Mouse (Mus musculus) neural tube, embryonic 13.5 days (tissue): Measurements from ENCODE around the gene Znhit2. TPM values are rescaled to one million over a fixed set of nuclear protein-coding genes. Genes with fewer than 3 reads are reported as not detected.
"Not testable (repeated sequence)": the region's sequence is repeated elsewhere in the genome, so short reads cannot be mapped to it uniquely, and the experiment has no call there.

Experiments used
- ATAC-seq: fragments of 200-750 bp; cut with Nextera tagmentation; 2 replicates; pipeline ENCODE4 v1.8.0; 2017; ENCODE audit warnings: low read depth, mild to moderate bottlenecking, moderate TSS enrichment, moderate library complexity
- H3K27ac ChIP-seq: fragments of 300-500 bp; sonication (generic); replicated peaks from 2 replicates; pipeline ENCODE4 v1.5.1; 2015; ENCODE audit warnings: moderate library complexity, mild to moderate bottlenecking, inconsistent platforms
- H3K27me3 ChIP-seq: fragments of 300-500 bp; sonication (generic); 2 replicates; pipeline ENCODE4 v1.6.1; 2015; ENCODE audit warnings: mild to moderate bottlenecking, inconsistent platforms
- H3K36me3 ChIP-seq: fragments of 300-500 bp; sonication (generic); 2 replicates; pipeline ENCODE4 v1.6.1; 2015; ENCODE audit warnings: mild to moderate bottlenecking, inconsistent platforms
- H3K4me1 ChIP-seq: fragments of 300-500 bp; sonication (generic); replicated peaks from 2 replicates; pipeline ENCODE4 v1.6.1; 2015; ENCODE audit warnings: inconsistent platforms
- H3K4me2 ChIP-seq: fragments of 300-500 bp; sonication (generic); 2 replicates; pipeline ENCODE4 v1.6.1; 2015; ENCODE audit warnings: inconsistent platforms, mild to moderate bottlenecking, moderate library complexity
- H3K4me3 ChIP-seq: fragments of 300-500 bp; sonication (generic); 2 replicates; pipeline ENCODE4 v1.5.1; 2015; ENCODE audit warnings: mild to moderate bottlenecking, inconsistent platforms
- H3K9ac ChIP-seq: fragments of 300-500 bp; sonication (generic); 2 replicates; pipeline ENCODE4 v1.6.1; 2015; ENCODE audit warnings: moderate library complexity, mild to moderate bottlenecking, inconsistent platforms
- H3K9me3 ChIP-seq: fragments of 300-500 bp; sonication (generic); 2 replicates; pipeline ENCODE4 v1.6.1; 2016; ENCODE audit warnings: inconsistent platforms
- WGBS: fragments of 180-500 bp; shearing (Covaris S2); methylation state at CpG from one replicate; pipeline ENCODE4 v1.1.7; 2015; 5-methylcytosine and 5-hydroxymethylcytosine counted together
- polyA plus RNA-seq: library from polyadenylated mRNA; unstranded; fragments of >200 nt; fragmentation: Nextera tagmentation; extraction: Ambion mirVana; gene quantifications from 2 replicates; pipeline ENCODE4 v1.2.1, GENCODE M21; 2015

Gene Znhit2
- polyA plus RNA-seq, 1 experiment from 2014 or later = 28.1 TPM

DNA sequence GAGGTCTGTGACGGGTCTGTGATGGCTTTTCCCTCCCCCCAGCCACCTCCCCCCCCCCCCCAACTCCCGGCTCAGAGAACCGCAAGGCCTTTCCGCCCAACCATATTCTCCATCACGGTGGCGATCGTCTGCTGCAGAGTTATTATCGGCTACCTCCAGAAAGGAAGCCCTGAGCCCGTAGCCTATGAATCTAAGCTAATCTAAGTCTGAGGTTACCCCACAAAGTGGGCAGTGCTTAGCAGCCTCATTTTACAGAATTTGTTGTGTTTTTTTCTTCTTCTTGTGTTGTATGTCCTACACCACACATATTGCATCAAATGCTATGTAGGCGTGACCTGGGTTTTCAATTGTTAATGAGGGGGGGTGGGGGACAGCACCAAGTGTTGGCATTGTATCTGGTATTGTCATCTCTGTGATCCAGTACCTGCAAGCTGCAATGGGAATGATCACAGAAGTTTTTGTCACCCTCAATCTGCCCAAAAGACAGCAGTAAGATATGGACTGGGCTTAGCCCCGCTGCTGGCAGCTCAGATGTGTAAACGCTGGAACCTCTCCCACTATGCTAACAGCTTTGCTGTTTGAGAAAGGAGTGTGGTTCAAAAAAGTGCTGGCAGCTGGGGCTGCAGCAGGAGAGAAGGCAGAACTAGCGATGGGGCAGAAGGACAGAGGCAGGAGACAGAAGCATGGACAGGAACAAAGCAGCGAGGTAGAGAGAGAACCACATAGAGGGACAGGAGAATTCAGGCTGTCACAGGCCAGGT, 30.3 kb upstream of the Znhit2 start:
- 79% methylated on average over 14 of the region's 14 CpGs for WGBS
- no peak overlapping the region for H3K27ac ChIP-seq
- ATAC-seq = no peak

DNA sequence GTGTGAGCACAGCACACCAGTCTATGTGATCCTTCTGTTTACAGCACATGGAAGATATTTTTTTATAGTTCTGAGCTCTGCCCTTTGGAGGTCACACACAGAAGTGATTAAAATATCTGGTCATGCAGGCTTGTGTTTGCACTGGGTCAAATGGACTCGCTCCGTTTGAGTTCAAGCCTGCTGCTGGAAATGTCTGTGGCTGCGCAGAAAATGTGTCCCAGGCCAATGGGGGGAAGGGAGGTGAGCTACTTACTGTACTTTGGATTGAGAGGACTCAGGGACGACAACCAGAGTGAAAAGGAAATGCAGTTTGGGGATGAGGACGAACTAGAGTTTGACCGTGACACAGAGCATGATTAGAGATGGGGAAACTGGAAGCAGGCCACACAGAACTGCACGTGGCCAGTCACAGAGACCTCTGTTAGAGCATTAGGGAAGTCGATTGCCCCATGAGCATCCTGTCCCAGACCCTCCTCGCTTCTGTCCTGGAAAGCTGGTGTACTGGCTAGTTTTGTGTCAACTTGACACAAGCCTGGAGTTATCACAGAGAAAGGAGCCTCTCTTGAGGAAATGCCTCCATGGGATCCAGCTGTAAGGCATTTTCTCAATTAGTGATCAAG, 24.9 kb upstream of the Znhit2 start:
- no peaks in the 10 kb centered on the region for H3K27me3 ChIP-seq
- no peaks in the 10 kb centered on the region for H3K36me3 ChIP-seq
- no peak overlapping the region for H3K4me3 ChIP-seq
- no peak overlapping the region for H3K9ac ChIP-seq
- H3K27ac ChIP-seq = no peak overlapping the region
- WGBS = 82% methylated on average over 9 of the region's 9 CpGs
- H3K9me3 ChIP-seq = no peaks in the 10 kb centered on the region
- ATAC-seq = no peak
- no peak overlapping the region for H3K4me2 ChIP-seq
- H3K4me1 ChIP-seq = no peaks in the 10 kb centered on the region

More for the DNA sequence above, 30.3 kb upstream of the Znhit2 start:
- H3K4me3 ChIP-seq = no peak overlapping the region
- H3K9me3 ChIP-seq = no peaks in the 10 kb centered on the region
- H3K27me3 ChIP-seq = no peaks in the 10 kb centered on the region
- no peak overlapping the region for H3K9ac ChIP-seq
- H3K4me2 ChIP-seq = no peak overlapping the region
- no peaks in the 10 kb centered on the region for H3K36me3 ChIP-seq
- H3K4me1 ChIP-seq = no peaks in the 10 kb centered on the region

DNA sequence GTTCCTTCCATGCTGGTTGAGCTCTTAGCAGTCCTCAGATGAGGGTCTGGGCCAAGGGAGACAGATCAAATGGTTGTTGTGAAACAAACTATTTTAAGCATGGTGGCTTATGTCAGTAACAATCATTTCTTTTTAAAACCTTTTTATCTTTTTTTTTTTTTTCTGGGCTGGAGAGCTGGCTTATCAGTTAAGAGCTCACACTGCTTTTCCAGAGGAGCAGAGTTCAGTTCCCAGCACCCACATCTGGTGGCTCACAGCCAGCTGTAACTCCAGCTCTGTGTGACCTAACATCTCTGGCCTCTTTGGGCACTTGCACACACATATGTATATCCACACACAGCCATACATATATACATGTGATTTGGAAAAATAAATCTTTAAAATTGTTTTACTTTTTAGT, 23.3 kb upstream of the Znhit2 start:
- Histone ChIP-seq H3K27ac (no peak overlapping the region), H3K9me3 (no peaks in the 10 kb centered on the region), H3K4me2 (no peak overlapping the region), H3K27me3 (no peaks in the 10 kb centered on the region), H3K36me3 (no peaks in the 10 kb centered on the region), H3K9ac (no peak overlapping the region), H3K4me3 (no peak overlapping the region), H3K4me1 (peaks cover 9% of the 10 kb centered on the region; the same call in 1 of the 2 replicates)
- ATAC-seq = no peak

DNA sequence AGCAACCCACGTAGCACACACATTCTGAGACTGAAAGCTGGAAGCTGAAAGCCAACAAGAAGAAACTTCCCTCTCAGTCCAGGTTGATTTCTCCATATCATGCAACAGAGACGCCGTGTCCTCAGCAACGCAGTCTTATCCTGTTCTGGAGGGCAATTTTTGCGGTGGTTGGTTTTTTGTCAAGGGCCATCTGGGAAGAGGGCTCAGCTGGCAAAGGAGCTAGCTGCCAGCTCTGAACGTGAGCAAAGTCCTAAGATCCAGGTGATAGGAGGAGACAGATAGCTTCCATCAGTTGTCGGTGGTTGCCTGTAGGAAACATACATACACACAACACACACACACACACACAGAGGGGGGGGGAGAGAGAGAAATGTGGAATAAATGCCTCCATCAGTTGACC, 22.7 kb upstream of the Znhit2 start:
- Histone ChIP-seq H3K27me3 (no peaks in the 10 kb centered on the region), H3K4me2 (no peak overlapping the region), H3K9ac (no peak overlapping the region), H3K4me3 (no peak overlapping the region), H3K27ac (no peak overlapping the region), H3K36me3 (no peaks in the 10 kb centered on the region), H3K4me1 (peaks cover 9% of the 10 kb centered on the region; the same call in 1 of the 2 replicates), H3K9me3 (no peaks in the 10 kb centered on the region)
- 79% methylated on average over 7 of the region's 7 CpGs for WGBS
- no peak for ATAC-seq

DNA sequence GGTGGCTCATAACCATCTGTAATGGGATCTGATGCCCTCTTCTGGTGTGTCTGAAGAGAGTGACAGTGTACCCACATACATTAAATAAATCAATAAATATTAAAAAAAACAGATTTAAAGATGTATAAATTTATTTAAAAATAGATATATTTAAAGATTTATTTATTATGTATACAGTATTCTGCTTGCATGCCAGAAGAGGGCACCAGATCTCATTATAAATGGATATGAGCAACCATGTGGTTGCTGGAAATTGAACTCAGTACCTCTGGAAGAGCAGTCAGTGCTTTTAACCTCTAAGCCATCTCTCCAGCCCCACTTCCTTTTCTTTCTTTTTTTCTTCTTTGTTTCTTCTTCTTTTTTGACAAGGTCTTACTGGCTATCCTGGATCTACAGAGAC, 21.0 kb upstream of the Znhit2 start:
- H3K9ac ChIP-seq = no peak overlapping the region
- no peak overlapping the region for H3K4me2 ChIP-seq
- no peaks in the 10 kb centered on the region for H3K36me3 ChIP-seq
- H3K9me3 ChIP-seq = no peaks in the 10 kb centered on the region
- no peak for ATAC-seq
- H3K4me1 ChIP-seq = peaks cover 12% of the 10 kb centered on the region
- no peak overlapping the region for H3K27ac ChIP-seq
- no peak overlapping the region for H3K4me3 ChIP-seq
- no peaks in the 10 kb centered on the region for H3K27me3 ChIP-seq

DNA sequence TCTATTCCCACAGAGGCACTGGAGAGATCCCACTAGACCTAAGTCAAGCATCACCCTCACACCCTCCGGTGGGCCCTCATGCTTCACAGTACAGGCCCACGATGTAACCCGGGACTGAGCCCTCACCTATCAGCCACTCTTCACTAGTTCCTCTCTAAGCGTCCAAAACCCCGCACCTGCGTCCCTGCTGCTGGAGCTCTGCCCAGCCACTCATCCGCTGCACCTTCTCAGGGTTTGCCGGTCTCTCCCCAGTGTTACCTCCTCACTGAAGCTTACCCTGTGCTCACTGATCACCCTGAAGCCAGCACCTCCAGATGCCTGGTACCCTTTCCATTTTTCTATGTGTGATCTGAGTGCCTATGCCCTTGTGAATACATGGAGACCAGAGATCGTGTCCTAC, 18.7 kb upstream of the Znhit2 start:
- 77% methylated on average over 9 of the region's 9 CpGs for WGBS
- H3K9ac ChIP-seq = peak overlapping the region; percentile 45
- no peaks in the 10 kb centered on the region for H3K9me3 ChIP-seq
- no peak overlapping the region; the same call in 1 of the 2 replicates for H3K27ac ChIP-seq
- no peaks in the 10 kb centered on the region for H3K27me3 ChIP-seq
- H3K4me3 ChIP-seq = no peak overlapping the region
- H3K4me2 ChIP-seq = no peak overlapping the region
- no peaks in the 10 kb centered on the region for H3K36me3 ChIP-seq
- peaks cover 20% of the 10 kb centered on the region for H3K4me1 ChIP-seq
- no peak for ATAC-seq

DNA sequence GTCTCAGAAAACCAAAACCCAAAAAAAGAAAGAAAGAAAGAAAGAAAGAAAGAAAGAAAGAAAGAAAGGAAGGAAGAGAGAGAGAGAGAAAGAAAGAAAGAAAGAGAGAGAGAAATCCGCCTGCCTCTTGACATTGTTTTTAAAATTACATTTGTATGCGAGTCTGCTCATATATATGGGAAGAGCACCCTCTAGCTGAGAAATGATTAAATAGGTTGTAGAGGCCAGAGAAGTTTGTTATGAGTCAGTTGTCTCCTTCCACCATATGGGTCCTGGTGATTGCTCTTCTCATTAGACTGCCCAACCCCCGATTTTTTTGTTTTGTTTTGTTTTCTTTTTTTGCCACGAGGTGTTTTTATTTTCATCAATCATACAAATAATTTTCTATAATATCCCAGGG, 16.9 kb upstream of the Znhit2 start:
- H3K4me3 ChIP-seq, H3K27me3 ChIP-seq, H3K9ac ChIP-seq, H3K27ac ChIP-seq, ATAC-seq, H3K9me3 ChIP-seq, H3K4me2 ChIP-seq: not testable (repeated sequence)
- Histone ChIP-seq H3K36me3 (peaks cover 12% of the 10 kb centered on the region), H3K4me1 (peaks cover 36% of the 10 kb centered on the region)
- WGBS = 70% methylated on average over 4 of the region's 4 CpGs

DNA sequence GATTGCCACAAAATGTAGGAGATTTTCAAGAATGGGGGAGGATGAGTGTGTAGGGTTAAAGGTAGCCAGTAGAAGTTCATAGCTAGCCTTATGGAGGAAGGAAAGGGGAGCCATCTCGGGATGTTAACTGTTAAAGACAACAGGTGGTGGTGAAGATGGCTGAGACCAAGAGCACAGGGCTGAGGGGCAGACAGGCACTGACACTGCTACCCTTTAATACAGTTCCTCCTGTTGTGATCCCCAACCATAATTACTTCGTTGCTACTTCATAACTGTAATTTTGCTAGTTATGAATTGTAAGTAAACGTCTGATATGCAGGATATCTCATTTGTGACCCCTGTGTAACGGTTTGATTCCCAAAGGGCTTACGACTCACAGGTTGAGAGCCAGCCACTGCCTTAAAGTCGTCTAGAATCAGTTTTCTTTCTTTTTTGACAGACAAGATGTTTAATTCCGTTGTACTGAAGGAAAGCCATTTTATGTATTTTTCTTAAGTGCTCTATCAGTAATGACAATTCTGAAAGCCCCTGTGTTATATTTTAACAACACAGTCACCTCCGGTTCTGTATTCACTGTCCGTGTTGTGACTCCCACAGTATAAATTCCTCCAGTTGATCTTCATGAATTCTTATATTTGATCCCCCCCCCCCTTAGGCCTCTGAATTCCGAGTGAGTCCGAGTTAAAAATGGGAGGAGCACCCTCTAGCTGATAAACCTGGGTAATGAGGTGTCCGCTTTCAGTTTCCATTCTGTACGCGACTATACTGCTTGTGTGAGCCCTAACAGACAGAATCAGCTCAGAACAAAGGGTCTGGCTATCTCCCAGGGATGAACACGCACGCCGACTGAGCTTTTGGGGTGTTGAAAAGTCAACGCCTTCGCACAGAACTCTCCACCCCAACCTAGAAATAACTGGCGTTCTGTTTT, 15.4 kb upstream of the Znhit2 start:
- Histone ChIP-seq H3K9me3 (no peaks in the 10 kb centered on the region), H3K36me3 (peaks cover 27% of the 10 kb centered on the region), H3K27me3 (no peaks in the 10 kb centered on the region), H3K4me1 (peaks cover 36% of the 10 kb centered on the region), H3K4me3 (peak overlapping the region; percentile 88), H3K27ac (peak overlapping the region; percentile 99), H3K9ac (peak overlapping the region; percentile 95), H3K4me2 (peak overlapping the region; percentile 99)
- ATAC-seq = peak; percentile 51
- 19% methylated on average over 20 of the region's 20 CpGs for WGBS

GRCm38 (mm10) chr19:6046294-6047153, 14.5 kb upstream of the Znhit2 start, which contains the start of gene Syvn1:
Syvn1 (plus strand) TSS chr19:6046576.
- H3K4me1 ChIP-seq = peaks cover 36% of the 10 kb centered on the region
- under 1% methylated on average over 65 of the region's 65 CpGs for WGBS
- H3K27ac ChIP-seq = peak within 1 kb of the TSS; percentile 99
- no peaks in the 10 kb centered on the region for H3K9me3 ChIP-seq
- peak; percentile 93 for ATAC-seq
- peak within 1 kb of the TSS; percentile 95 for H3K9ac ChIP-seq
- peak within 1 kb of the TSS; percentile 99 for H3K4me2 ChIP-seq
- H3K4me3 ChIP-seq = peak within 1 kb of the TSS; percentile 88
- no peaks in the 10 kb centered on the region for H3K27me3 ChIP-seq
- peaks cover 36% of the 10 kb centered on the region for H3K36me3 ChIP-seq

- WGBS = 2% methylated on average over 43 of the region's 44 CpGs
- H3K9me3 ChIP-seq = no peaks in the 10 kb centered on the region
- H3K4me2 ChIP-seq = peak overlapping the region; percentile 99
- peak overlapping the region; percentile 88 for H3K4me3 ChIP-seq
- H3K27ac ChIP-seq = peak overlapping the region; percentile 99
- peak overlapping the region; percentile 95 for H3K9ac ChIP-seq
- peaks cover 29% of the 10 kb centered on the region for H3K4me1 ChIP-seq
- ATAC-seq = peak; percentile 4; the same call in 1 of the 2 replicates
- no peaks in the 10 kb centered on the region for H3K27me3 ChIP-seq
- peaks cover 44% of the 10 kb centered on the region for H3K36me3 ChIP-seq
Observed at GRCm38 (mm10) chr19:6047154-6047898, 13.7 kb upstream of the Znhit2 start.

- 88% methylated on average over 8 of the region's 8 CpGs for WGBS
- ATAC-seq = no peak
- peaks cover 27% of the 10 kb centered on the region for H3K4me1 ChIP-seq
- H3K4me2 ChIP-seq = peak overlapping the region; percentile 99
- H3K4me3 ChIP-seq = peak overlapping the region; percentile 88
- H3K27ac ChIP-seq = no peak overlapping the region
- peak overlapping the region; percentile 95 for H3K9ac ChIP-seq
- H3K36me3 ChIP-seq = peaks cover 49% of the 10 kb centered on the region
- H3K27me3 ChIP-seq = no peaks in the 10 kb centered on the region
- no peaks in the 10 kb centered on the region for H3K9me3 ChIP-seq
Observed at GRCm38 (mm10) chr19:6047899-6048166, 13.2 kb upstream of the Znhit2 start.
